Mouse (Mus musculus) T-helper 2 cell (primary cell): Measurements from ENCODE around the gene Stat5b.

ENCODE experiments used
- in situ Hi-C: fragments of 300-600 bp; cut with MboI, MseI; formaldehyde crosslinking; loops from one replicate; pipeline ENCODE4 v1.15.1; 2025; ENCODE audit warnings: high pct_unique_total_duplicates

The Stat5b gene

DNA sequence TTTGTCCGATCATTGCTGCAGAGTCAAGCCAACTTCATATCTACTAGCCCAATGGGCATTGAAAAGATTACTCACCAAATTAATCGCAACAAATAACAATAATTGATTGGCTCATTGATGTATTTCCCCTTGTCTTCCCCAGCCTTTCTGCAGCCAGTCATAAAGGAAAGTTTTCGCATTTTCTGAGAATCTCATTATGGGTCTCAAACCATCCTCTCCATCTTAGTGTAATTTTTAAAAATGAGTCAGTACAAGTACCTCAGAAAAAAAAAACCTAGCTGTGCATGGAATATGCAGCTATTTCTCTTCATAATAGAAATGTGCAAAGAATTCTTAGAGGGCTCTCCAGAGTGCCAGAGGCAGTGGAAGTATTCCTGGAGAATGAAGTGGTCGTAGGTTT, 6.4 kb downstream of the Stat5b start:
- in situ Hi-C loops = no loop called here

DNA sequence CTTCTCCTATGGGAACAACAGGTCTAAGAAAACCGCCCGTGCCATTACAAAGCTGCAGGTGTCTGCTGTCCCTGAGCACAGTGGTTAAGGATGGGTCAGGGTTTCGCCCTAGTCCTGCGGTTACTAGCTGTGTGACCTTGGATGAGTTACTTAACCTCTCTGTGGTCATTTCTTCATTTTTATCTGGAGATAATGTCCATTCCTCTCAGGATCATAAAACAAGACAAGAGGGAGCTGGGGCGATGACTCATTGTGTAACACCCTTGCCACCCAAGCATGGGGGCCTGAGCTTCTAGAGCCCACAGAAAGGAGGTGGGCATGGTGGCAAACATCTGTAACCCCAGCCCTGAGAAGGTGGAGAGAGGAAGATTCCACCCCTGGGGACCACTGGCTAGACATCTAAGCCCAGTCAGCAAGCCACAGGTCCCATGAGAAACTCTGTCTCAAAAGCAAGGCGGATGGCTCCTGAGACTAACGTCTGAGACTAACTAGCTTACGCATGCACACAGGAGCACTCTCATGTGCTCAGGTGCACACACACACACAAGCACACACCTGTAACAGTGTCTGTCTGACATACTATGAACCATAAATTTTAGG, 7.4 kb downstream of the Stat5b start:
- in situ Hi-C loops = no loop called here

DNA sequence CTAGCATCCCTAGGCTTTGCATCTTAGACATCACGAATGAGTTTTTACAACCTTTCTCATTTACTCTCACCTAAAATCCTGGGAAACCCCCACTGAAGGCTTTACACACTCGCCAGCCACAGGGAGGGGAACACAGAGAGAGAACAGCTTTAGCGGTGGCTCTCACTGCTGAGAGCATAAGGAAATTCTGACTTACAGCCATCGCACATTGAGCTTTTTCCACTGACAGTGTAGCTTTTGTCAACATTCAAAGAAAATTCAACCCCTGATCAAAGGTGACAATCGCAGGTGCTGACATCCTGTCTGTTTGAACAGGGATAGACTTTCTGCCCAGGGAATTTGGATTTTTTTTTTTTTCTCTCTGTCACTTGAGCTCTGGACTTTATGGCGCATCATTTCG, 8.5 kb downstream of the Stat5b start:
- in situ Hi-C loops = no loop called here

- in situ Hi-C loops = no loop called here
These were observed 9.7 kb downstream of the Stat5b start for GRCm38 (mm10) chr11:100840866-100841265.

DNA sequence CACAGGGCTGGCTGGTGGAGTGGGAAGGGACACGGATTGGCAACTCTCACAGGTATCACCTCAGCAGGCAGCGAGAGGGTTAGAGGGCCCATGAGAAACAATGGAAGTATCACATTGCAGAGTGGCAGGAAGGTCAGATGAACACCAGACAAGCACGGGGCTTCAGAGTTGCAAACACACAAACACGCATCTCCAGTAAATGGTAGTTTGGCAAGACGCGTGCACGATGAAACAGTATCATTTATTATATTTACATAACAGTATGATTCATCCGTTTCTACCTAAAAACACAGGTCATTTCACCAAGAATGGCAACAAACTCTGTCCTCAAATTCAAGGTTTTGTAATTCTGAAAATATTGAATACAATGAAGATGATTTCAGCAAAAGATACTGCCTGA, 11.0 kb downstream of the Stat5b start:
- in situ Hi-C loops = no loop called here

DNA sequence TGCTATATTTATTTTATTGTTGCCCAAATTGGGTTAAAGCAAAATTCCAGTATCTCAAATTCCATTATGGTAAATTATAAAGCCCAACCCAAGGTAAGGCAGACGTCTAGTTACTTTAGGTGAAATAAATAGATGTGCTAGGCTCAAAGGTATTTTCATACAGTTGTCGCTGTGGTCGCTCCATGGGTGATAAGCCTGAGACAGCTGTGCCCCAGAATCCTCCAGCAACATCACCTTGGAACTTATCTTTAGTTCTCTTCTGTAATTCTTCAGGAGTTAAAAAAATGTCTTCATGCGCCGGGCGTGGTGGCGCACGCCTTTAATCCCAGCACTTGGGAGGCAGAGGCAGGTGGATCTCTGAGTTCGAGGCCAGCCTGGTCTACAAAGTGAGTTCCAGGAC, 11.6 kb downstream of the Stat5b start:
- in situ Hi-C loops = no loop called here

DNA sequence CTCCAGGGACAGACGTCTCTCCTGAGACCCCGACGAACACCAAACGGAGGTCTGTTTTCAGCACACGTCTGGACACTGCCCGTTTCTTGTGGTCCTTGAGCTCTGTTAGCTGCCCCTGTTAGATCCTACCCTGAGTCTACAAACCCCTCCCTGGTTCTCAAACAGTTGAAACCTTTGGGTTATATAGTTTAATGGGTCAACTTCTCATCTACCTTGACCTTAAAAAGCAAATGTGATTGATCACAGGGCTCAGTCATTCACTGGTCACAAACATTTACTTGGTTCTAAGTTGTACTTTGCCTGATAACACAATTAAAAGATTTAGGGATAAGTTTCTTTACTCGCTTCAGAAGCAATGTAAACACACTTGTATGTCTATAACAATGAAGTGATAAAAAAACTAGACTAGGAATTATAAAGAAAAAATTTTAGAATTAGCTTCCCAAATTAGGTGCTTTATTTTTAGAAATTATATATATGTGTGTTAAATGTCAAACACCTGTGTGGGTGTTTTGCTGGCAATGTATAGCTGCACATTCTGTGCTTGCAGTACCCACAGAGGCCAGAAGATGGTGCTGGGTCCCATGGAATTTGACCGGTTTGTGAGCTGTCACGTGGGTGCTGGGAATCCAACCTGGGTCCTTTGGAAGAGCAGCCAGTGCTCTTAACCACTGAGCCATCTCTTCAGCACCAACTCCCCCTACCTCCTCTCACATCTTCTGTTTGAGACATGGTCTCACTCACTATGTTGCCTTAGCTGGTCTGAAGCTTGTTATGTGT, 13.4 kb downstream of the Stat5b start:
- in situ Hi-C loops = no loop called here

DNA sequence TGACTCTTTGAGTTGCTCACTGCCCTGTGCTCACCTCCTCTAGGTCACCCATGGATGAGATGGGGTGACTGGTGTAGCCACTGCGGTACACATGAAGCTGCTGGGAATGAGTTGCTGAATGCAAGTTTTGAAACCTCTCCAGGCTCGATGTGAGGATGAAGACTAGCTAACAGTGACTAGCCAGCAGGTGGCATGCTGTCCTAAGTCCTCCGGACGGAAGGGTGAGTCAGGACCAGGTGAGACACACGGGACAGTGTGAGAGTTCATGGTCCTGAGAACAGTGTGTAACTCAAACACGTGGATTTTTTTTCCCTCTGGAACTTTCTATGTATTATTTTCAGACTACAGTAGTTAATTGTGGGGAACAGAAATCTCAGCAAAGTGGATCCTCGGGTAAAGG, 17.1 kb downstream of the Stat5b start:
- in situ Hi-C loops = no loop called here

GRCm38 (mm10) chr11:100831396-100831795, 19.1 kb downstream of the Stat5b start:
- in situ Hi-C loops = no loop called here

DNA sequence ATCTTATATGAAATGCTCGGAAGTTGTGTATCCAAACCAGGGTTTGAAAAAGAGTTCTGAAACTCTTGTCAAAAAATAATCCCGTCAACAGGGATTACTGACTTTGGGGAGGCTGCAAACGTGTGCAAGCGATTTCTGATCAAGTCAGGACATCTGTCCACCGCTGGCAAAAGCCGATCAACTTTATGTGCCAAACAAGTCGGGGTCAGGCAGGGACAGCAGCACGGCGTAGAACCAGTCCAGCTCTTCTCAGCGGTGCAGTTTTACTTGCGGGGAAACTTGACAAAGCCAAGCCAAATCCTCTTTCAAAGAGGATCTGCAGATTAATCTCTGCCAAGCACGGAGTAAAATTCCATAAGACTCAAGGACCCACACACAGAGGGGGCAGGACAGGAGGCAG, 20.8 kb downstream of the Stat5b start:
- in situ Hi-C loops = no loop called here

- in situ Hi-C loops = no loop called here
These were observed 21.8 kb downstream of the Stat5b start for GRCm38 (mm10) chr11:100828676-100829151.

DNA sequence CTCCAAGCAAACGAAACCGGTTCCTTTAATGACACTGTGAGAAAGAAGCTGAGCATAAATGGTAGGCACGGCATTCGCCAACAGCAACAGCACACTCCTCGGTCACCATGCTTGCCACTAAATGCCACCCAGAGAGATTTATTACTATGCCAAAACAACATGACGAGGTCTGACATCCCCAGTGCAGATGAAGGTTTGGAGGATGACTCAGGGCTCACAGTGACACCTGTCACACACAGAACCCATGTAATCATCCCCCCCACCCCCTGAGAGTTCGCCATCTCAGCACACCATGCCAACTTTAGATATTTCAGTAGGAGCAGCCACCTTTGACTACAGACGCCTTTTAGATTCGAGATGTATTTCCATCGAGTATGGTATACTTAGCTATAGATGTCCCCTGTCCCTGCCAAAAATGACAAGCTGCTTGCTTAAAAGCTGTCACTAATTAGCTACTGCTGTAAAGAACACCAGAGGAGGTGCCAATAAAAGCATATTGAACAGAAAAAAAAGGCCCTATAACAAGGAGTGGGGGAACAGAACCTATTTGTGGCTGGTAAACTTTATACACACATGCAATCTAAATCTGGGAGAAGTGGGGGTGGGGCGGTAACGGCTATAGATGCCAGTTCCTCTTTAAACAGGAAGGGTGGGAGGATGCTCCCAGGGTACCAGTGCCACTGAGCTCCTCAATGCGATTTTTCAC, 24.2 kb downstream of the Stat5b start:
- in situ Hi-C loops = no loop called here

DNA sequence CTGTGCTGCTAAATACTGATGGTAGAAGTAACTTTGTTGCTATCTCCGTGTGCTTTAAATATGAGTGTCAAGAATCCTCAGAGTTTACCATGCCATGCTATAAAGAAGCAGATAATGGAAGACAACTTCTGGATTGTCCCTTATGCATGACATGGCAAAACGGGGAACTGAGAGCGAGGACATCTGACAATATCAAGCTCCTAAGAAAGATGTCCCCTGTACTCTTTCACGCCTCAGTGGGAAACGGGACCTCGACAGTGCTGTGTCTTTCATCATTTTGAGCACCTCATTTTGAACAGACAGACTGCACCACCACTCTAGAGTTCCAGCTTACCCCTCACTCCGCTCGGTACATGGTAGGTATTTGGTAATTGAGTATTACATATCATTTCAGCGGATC, 25.1 kb downstream of the Stat5b start:
- in situ Hi-C loops = no loop called here

DNA sequence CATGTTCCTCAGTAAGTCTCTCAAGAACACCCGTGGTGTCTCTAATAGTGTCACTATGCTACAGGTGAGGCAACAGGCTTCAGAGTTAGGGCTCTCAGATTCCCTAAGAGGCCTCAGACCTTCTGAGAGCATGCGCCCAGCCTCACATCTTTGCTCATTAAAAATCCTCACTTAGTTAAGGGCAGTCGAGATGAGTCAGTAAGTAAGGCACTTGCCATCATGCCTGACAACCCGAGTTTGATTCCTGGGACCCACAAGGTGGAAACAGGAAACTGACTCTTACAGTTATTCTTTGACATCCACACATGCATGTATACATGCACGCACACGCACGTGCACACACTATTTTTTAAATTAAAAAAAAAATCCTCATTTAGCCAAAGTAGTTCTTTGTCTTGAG, 26.0 kb downstream of the Stat5b start:
- in situ Hi-C loops = no loop called here

DNA sequence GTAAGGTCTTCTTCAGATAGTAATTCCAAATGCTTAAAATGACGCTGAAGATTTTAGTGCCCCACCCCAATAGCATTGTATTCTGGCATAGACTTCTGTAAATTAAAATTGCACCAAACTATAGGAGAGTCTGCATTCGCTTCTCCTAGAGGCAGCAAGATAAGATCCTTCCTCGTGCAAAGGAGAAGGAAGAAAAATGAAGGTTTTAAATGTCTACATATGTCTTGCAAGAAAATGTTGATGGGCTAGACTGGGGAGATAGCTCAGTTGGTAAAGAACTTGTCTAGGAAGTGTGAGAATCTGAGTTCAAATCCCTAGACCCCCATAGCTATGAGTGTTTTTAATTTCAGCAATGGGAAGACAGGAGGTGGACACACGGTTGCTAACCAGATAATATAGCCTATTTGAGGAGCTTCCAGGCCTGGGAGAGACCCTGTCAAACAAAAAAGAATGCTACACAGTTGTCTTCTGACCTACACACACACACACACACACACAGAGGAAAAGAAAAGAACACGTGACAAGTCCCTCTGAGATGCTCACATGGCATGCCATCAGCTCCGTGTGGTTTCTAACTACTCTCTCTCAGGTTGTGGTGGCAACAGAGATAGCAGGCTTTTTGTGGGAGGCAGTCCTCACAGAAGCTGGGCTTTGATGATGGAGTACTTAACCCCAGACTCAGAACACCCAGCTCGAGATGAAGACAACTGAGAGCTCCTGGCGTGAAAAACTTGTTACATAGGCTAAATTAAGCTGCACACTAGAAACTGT, 26.8 kb downstream of the Stat5b start:
- in situ Hi-C loops = no loop called here

- in situ Hi-C loops = no loop called here
These were observed 28.2 kb downstream of the Stat5b start for GRCm38 (mm10) chr11:100822365-100822764.

- in situ Hi-C loops = no loop called here
These were observed 28.8 kb downstream of the Stat5b start for GRCm38 (mm10) chr11:100821605-100822220.

- in situ Hi-C loops = no loop called here
These were observed 30.5 kb downstream of the Stat5b start for GRCm38 (mm10) chr11:100820047-100820446.

DNA sequence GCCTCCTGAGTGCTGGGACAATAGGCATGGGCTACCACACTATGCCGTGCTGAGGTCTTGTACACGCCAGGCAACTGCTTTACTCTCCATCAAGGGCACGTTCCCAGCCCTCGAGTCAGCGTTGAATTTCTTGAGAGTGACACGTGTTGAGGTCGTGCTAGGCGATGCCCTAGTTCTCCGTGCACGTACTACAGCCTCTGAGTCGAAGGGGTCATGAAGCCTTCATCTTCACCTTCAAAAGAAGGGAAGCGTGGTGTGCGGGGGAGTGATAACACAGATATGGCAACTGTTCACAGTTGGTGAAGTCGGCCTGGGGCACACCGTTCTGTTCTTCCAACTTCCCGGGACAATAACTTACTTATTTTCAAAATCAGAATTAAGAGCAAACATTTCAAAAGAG, 30.9 kb downstream of the Stat5b start:
- in situ Hi-C loops = no loop called here

DNA sequence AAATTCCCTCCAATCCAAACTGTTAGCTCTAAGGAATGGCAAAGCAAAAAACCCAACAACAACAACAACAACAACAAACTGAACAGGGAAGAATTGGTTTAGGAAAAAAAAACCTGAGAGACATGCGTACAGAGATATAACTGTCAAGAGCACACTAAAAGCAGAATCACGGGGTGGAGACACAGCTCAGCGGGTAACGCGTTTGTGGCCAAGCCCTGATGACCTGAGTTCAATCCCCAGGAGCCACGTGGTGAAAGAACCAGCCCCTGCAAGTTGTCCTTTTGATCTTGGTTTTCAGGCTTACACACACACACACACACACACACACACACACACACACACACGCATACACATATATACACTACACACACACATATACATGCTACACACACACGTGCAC, 31.5 kb downstream of the Stat5b start:
- in situ Hi-C loops = no loop called here

GRCm38 (mm10) chr11:100818359-100819012, 32.0 kb downstream of the Stat5b start:
- in situ Hi-C loops = no loop called here
